Mouse (Mus musculus): ENCODE data around the gene Kif26b.

DNA sequence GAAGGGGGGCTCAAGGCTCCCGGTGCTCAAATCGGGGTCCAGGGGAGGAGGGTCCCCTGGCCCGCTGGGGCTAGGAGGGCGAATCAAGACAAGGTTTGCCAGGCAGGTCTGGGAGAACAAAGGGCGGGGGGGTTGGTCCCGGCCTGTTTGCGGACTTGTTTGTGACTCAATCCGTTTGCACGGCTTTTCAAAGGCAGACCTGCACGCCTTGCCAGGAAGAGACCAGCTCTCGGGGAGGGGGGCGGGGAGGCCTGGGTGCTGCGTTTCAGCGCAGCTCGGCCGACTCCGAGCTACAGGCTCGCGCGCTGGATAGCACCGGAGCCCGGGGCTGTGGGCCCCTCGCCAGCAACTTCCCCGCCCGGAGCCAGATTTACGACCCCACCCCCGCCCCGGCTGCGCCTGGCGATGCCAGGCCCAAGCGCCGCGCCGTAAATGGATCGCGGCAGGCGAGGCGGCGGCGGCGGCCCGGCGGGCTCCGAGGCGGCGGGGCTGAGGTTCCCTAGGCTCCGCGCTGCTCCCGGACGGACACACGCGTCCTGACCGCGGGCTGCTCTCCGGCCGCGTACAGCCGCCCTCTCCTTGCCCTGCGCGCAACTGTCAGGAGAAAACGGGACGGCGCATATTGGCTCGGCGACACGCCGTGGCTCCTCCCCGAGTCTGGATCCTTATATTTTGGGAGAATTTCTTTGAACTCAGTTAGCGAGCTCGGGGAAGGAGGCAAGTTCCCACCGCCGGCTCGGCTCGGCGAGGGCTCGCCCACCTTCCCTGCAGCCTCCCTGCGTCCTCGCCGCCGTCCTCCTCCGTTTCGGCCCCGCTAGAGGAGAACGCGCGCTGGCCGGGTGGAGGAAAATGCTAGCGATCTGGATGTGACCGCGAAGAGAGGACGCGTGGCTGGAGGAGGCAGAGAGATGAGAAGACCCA lies at the start of gene Kif26b:
- no peak for TF ChIP-seq EP300 (IDR thresholded peaks at IDR 0.05)
- no peak for TF ChIP-seq CTCF (IDR thresholded peaks at IDR 0.05)
